Mouse (Mus musculus) kidney, postnatal 36 days (tissue): ENCODE measurements around the gene Stxbp4.

Source experiments
- DNase-seq, 2 experiments: peaks; one replicate each; pipeline ENCODE4 v3.0.0; 2021 to 2022; ENCODE audit warnings: mixed read lengths in 2 of 2

Gene Stxbp4

GRCm38 (mm10) chr11:90553963-90554362 lies 83.9 kb downstream of the Stxbp4 start:
- DNase-seq: no peak

GRCm38 (mm10) chr11:90552303-90553201 lies 85.3 kb downstream of the Stxbp4 start:
- no peak for DNase-seq

- DNase-seq: no peak
Measured at GRCm38 (mm10) chr11:90548560-90548959, 89.3 kb downstream of the Stxbp4 start.

- no peak for DNase-seq
Measured at GRCm38 (mm10) chr11:90538636-90539263, 99.1 kb downstream of the Stxbp4 start.

- DNase-seq: no peak
Measured at GRCm38 (mm10) chr11:90525311-90525710, 112.6 kb downstream of the Stxbp4 start.

- no peak for DNase-seq
Measured at GRCm38 (mm10) chr11:90521040-90521439, 116.8 kb downstream of the Stxbp4 start.

GRCm38 (mm10) chr11:90517750-90518149 lies 120.1 kb downstream of the Stxbp4 start:
- DNase-seq: no peak

- no peak for DNase-seq
Measured at GRCm38 (mm10) chr11:90512538-90513219, 125.2 kb downstream of the Stxbp4 start.

GRCm38 (mm10) chr11:90501846-90502245 lies 136.0 kb downstream of the Stxbp4 start:
- DNase-seq: no peak

- no peak for DNase-seq
Measured at GRCm38 (mm10) chr11:90499918-90500317, 138.0 kb downstream of the Stxbp4 start.

- DNase-seq: peak; percentile 2 to 34
Measured at GRCm38 (mm10) chr11:90498461-90498860, 139.4 kb downstream of the Stxbp4 start.

GRCm38 (mm10) chr11:90494981-90495380 lies 142.9 kb downstream of the Stxbp4 start:
- no peak for DNase-seq

GRCm38 (mm10) chr11:90492511-90492910 lies 145.4 kb downstream of the Stxbp4 start:
- DNase-seq: no peak

GRCm38 (mm10) chr11:90489166-90489565 lies 148.7 kb downstream of the Stxbp4 start:
- no peak for DNase-seq

GRCm38 (mm10) chr11:90487686-90488085 lies 150.2 kb downstream of the Stxbp4 start:
- DNase-seq: no peak

- DNase-seq: no peak
Measured at GRCm38 (mm10) chr11:90484750-90485637, 152.9 kb downstream of the Stxbp4 start.

GRCm38 (mm10) chr11:90483766-90484165 lies 154.1 kb downstream of the Stxbp4 start:
- no peak for DNase-seq

- no peak for DNase-seq
Measured at GRCm38 (mm10) chr11:90481828-90482227, 156.1 kb downstream of the Stxbp4 start.

- no peak for DNase-seq
Measured at GRCm38 (mm10) chr11:90470271-90470670, 167.6 kb downstream of the Stxbp4 start.

GRCm38 (mm10) chr11:90464046-90464595 lies 173.8 kb downstream of the Stxbp4 start:
- DNase-seq: no peak

- DNase-seq: no peak
Measured at GRCm38 (mm10) chr11:90460458-90460857, 177.4 kb downstream of the Stxbp4 start.

GRCm38 (mm10) chr11:90452134-90452533 lies 185.8 kb downstream of the Stxbp4 start:
- no peak for DNase-seq
